Mouse (Mus musculus): ENCODE data around the gene Inhbc.
"Not testable (repeated sequence)": the region's sequence is repeated elsewhere in the genome, so short reads cannot be mapped to it uniquely, and the experiment has no call there.

The Inhbc gene

DNA sequence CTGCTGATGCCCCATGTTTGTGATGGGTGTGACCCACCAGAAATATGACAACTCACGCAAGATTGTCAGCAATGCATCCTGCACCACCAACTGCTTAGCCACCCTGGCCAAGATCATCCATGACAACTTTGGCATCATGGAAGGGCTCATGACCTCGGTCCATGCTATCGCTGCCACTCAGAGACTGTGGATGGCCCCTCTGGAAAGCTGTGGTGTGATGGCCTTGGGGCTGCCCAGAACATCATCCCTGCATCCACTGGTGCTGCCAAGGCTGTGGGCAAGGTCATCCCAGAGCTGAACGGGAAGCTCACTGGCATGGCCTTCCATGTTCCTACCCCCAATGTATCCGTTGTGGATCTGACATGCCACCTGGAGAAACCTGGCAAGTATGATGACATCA is 56.7 kb downstream of the Inhbc start:
- in situ Hi-C loops (cut with MboI; ENCODE audit: low pct_unique_long_range_greater_than_20kb in 1 of 2, low sequenced_read_pairs in 2 of 2, unreplicated experiment in 1 of 2), result not testable (repeated sequence)

DNA sequence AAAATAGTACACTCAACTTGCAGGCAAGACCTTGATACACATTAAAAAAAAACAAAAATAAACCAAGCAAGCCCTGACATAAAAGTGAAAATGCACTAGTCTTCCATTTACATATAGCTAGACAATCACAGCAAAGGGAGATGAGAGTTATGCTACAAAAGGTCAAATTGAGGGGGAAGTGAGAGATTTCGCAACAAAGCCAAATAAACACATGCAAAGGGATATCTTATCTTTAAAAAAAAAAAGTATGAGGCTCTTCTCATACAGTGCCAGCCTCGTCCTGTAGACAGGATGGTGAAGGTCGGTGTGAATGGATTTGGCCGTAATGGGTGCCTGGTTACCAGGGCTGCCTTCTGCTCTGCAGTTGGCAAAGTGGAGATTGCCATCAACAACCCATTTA is 57.4 kb downstream of the Inhbc start:
- in situ Hi-C loops (cut with MboI; ENCODE audit: low pct_unique_long_range_greater_than_20kb in 1 of 2, low sequenced_read_pairs in 2 of 2, unreplicated experiment in 1 of 2), result no loop called here

DNA sequence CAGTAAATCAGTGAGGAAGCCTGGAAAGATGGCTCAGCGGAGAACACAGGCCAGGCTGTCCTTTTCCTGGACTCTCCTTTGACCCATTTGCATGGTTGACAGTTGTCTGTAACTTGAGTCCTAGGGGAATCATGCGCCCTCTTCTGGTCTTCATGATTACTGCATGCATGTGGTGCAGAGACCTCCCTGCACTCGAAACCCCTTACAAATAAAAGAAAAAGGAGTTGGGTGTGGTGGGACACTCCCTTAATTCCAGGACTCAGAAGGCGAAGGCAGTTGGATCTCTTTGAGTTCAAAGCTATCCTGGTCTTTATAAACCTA is 57.9 kb downstream of the Inhbc start:
- in situ Hi-C loops (cut with MboI; ENCODE audit: low pct_unique_long_range_greater_than_20kb in 1 of 2, low sequenced_read_pairs in 2 of 2, unreplicated experiment in 1 of 2), result no loop called here

DNA sequence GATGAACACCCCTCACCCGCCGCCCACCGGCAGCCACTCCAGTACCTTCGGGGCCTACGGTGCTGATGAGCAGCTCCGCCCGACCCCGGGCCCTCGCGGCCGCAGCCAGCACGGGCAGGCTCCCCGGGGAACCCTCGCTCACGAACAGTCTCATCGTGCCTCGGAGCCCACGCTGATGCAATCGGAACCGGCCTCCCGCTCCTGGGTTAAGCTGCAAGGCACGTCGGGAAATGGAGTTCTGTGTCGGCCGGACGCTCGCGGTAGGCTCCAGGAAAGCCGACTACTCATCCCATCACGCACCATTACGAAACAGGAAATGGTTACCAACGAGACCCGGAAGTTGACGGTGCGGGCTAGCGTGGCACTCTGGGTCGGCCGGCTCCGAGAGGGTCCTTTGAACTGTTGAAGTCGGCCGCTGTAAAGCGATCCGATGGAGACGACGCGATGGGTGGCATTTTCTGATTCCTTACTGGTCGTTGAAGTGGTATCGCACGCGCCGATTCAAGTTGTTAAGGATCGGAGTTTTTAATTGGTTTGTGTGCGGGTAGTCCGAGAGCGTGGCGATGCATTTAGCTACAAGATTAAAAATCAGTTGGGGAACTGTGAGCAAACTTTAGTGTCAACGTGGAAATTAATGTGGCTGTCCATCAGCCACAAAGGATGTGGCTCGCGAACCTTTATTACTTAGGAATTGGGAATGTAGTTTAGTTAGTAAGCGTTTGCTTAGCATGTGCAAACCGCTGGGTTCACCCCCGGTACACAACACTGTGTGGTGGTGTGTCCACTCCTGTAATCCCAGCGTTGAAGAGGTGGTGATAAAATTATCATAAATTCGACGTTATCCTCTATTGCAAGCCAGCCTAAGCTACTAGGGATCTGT is 58.5 kb downstream of the Inhbc start, which contains the start of gene Mars:
Gene Mars (minus strand): TSS at position 311 of the 880 bp plus-strand sequence.
- in situ Hi-C loops (cut with MboI; ENCODE audit: low pct_unique_long_range_greater_than_20kb in 1 of 2, low sequenced_read_pairs in 2 of 2, unreplicated experiment in 1 of 2), result no loop called here

DNA sequence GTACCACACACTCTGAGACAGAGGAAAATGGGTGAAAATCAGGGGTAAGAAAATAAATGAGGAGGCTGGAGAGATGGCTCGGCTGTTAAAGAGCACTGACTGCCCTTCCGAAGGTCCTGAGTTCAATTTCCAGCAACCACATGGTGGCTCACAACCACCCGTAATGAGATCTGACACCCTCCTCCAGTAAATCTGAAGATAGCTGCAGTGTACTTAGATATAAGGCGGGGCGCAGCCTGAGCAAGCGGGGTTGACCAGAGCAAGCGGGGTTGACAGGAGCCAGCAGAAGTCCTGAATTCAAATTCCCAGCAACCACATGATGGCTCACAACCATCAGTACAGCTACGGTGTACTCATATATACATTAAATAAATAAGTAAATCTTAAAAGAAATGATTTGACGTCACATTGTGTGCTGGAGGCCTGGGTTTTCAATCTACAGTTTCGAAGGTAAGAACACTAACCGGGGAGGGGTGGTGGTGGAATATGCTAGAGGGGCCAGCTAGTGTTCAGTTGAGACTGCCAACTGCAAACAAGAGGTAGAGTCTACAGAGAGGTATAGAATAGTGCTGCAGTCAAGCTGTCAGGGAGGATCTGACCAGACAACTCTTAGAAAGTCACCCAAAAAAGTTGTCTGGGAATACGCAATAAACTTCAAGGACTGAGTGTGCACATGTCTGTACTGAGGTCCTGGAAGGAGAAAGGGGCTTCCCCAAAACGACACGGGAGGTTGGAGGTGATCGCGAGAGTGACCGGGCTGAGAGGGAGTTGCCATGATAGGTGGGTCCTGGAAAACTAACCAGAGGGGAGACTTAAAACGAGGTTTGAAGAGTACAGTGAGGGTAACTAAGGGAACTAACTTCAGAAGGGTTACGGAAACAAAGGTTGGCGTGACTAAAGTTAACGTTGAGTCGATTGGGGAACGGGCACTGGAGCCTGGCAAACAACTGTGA is 59.4 kb downstream of the Inhbc start:
- in situ Hi-C loops (cut with MboI; ENCODE audit: low pct_unique_long_range_greater_than_20kb in 1 of 2, low sequenced_read_pairs in 2 of 2, unreplicated experiment in 1 of 2), result no loop called here

DNA sequence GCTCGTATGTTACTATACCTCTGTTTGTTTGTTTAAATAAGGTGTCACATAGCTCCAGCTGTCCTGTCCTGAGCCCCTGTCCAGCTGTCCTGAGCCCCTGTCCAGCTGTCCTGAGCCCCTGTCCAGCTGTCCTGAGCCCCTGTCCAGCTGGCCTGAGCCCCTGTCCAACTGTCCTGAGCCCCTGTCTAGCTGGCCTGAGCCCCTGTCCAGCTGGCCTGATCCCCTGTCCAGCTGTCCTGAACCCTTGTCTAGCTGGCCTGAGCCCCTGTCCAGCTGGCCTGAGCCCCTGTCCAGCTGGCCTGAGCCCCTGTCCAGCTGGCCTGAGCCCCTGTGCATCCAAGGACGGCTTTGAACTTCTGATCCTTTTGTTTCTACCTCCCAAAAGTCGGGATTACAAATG is 61.1 kb downstream of the Inhbc start:
- in situ Hi-C loops (cut with MboI; ENCODE audit: low pct_unique_long_range_greater_than_20kb in 1 of 2, low sequenced_read_pairs in 2 of 2, unreplicated experiment in 1 of 2), result not testable (repeated sequence)
